Mouse (Mus musculus) urinary bladder, adult 18-20 months (tissue): ENCODE results near the gene Tmem150a.

Experiments
- DNase-seq, 2 experiments: peaks; one replicate each; pipeline ENCODE4 v3.0.0; 2022; ENCODE audit warnings: low spot score in 2 of 2, mixed read lengths in 2 of 2

The Tmem150a gene

GRCm38 (mm10) chr6:72399967-72400366 is 44.7 kb downstream of the Tmem150a start:
- DNase-seq, result no peak

- DNase-seq, result peak; percentile 56 to 58
Observed at GRCm38 (mm10) chr6:72401875-72402274, 46.6 kb downstream of the Tmem150a start.

- no peak for DNase-seq
Observed at GRCm38 (mm10) chr6:72405356-72405755, 50.1 kb downstream of the Tmem150a start.

GRCm38 (mm10) chr6:72407119-72407518 is 51.9 kb downstream of the Tmem150a start:
- peak; percentile 66 to 80 for DNase-seq
